Mouse (Mus musculus): Measurements from ENCODE around the gene Cfap61. TPM values are rescaled to one million over a fixed set of nuclear protein-coding genes. Genes with fewer than 3 reads are reported as not detected.

Gene Cfap61
- total RNA-seq, 2 experiments from 2014 or later: 29.9 to 45.2 TPM

DNA sequence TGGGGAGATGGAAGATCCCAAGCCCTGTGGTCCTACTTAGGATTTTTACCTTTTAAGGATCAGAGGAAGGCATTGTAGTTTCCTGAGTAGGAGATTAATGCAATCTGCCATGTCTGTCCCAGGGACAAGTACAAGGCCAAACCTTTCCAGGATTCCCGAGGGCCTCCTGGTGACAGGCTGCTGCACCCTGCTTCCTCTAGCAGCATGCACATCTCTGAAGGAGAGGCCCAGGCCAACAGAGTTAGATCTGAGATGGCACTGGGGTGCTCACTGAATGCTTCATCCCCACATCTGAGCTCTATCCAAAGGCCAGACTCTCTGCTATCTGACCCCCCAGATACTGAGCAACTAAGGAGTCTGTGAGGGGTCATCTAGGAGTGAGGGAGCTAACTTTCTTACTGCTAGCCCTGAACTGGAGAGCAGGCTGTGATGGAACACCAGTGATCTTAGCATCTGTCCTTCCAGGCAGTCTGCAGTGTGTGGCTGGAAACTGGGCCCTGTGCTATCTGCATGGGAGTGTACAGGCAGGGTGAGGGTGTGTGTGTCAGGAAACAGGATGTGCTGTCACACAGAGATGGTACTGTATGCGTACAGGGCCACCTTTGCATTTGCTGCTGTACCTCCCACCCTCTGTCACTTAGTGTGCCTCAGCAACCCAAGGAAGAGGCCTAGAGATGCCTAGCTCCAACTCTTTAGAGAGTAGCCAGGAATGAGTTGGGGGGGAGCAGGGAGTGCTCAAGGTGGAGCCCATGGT is 75.2 kb downstream of the Cfap61 start:
- DNase-seq (ENCODE audit: low spot score in 2 of 2): no peak

- DNase-seq (ENCODE audit: low spot score in 2 of 2): no peak
Measured at GRCm38 (mm10) chr2:146010816-146011215, 76.2 kb downstream of the Cfap61 start.

DNA sequence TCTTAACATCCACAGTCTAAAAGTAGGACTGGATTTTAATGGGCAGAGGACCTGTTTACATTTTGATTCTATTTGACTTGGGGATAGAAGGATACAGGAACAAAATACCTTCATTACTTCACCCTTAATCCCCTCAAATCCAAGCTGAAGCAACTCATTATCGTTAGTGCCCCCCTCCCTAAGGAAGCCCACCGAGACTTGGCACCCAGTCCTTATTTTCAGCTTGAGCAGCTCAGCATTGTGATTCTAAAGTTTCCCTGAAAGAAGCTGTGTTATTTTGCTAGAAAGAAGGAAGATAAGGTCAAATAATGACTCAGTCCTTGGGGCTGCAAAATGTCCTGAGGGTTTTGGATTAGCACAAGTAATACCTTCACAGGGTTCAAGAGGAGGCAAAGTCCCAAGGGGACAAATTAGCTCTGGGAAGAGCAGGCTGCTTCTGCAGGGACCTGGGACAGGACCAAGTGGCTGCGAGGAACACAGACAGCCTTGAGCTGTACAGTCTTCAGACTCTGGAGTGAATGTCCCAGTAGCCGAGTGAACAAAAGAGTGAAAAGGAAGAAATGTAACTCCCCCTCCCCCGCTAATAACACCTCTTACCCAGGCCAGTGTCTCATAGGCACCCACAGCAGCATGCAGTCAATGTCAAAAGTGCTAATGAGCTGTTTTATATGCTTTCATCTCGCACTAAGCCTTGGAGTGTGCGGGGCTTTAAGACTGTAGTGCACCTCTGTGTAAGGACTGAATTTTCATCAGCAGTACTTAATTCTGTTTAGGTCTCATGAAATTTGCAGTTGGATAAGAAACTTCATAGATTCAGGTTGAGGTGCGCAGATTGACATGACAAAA is 81.0 kb downstream of the Cfap61 start:
- DNase-seq (ENCODE audit: low spot score in 2 of 2): no peak

DNA sequence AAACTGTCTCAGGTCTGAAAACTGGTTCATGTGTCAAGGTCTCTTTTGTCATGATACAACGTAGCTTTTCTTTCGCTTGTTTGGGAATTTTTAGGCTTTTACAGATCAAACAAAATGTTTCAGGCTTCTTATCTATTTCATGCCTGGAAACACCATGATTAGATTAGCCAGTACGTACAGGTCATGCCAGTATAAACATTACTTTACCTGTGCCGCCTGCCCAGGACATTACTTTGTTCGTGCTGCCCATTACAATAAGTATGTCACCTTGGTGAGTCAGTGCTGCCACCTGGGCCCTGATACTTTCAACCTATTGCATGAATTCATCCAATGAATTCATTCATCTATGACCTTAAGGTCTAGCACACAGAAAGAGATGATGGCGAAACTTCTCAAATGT is 88.3 kb downstream of the Cfap61 start:
- DNase-seq (ENCODE audit: low spot score in 2 of 2): no peak

DNA sequence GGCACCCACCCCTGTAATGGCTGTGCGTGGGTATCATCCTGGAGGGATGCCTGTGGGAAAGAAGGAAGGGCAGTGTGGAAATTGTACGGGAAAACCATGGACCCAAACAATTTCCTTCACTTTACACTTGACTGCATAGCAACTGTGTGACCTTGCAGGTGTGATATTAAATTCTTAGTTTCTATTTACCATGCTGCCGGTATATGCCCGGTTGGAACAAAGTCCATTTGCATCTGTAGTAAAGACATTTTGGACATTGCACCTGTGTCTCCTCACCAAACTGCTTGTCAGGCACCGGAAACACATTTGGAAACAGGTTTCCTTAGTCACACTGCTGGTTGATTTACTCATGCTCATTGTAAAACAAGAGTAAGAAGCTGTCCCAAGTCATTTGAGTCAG is 109.1 kb downstream of the Cfap61 start:
- no peak for DNase-seq (ENCODE audit: low spot score in 2 of 2)

GRCm38 (mm10) chr2:146044926-146045890 is 110.6 kb downstream of the Cfap61 start:
- DNase-seq (ENCODE audit: low spot score in 2 of 2): no peak

DNA sequence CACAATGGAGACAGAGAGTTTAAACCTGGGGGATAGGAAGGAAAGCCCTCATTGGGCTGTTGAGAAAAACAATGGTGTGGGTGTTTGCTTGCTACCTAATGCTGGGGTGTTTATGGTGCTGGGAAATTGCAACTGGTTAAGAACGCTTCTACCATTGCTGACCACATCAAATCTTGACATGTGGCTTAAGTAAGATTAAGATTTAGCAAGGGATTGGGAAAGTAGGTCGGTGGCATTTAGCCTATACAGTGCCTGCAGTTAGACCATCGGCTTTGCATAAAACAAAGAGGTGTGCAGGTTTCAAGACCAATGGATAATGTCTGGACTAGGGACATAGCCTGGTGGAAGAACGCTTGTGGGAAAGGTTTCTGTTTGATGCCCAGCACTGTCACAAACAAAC is 113.1 kb downstream of the Cfap61 start:
- no peak for DNase-seq (ENCODE audit: low spot score in 2 of 2)

- DNase-seq (ENCODE audit: low spot score in 2 of 2): no peak
Measured at GRCm38 (mm10) chr2:146048221-146048829, 113.7 kb downstream of the Cfap61 start.

- no peak for DNase-seq (ENCODE audit: low spot score in 2 of 2)
Measured at GRCm38 (mm10) chr2:146049339-146049738, 114.8 kb downstream of the Cfap61 start.

DNA sequence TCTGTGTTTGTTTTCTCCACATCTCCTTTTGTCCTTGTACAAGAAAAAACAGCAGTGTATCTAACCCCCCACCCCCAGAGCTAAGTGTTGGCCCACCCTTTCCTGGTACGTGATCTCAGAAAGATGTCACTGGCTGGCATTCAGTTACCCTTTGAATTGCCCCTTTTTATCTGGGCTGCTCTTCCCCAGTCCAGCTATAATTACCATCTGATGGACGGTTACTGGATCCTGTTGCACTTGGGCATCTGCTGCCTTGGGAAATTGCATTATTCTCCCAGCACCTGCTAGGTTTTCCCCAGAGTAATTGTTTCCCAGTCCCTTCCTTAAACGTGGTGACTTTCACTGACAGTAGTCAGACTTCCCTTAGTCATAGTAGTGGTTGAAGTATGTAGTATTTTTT is 115.5 kb downstream of the Cfap61 start:
- DNase-seq (ENCODE audit: low spot score in 2 of 2): no peak

DNA sequence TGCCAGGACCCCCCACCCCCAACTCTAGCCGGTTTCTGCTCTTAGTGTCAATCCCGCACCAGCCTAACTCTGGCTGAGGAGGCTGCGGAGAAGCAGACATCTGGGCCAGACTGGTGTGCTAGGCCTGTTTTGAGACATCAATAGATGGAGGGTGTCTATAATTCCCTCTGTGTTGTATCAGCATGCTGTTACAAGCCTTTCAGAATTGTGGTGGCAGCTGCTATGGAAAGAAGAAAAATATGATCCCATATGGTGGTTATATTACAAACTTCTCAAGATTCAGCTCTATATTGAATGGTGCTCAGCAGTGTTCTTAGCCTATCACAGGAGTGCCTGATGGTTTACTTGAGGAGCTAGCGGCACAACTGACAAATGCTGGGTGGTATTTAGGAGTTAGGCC is 116.8 kb downstream of the Cfap61 start:
- no peak for DNase-seq (ENCODE audit: low spot score in 2 of 2)

- no peak for DNase-seq (ENCODE audit: low spot score in 2 of 2)
Measured at GRCm38 (mm10) chr2:146057123-146057522, 122.5 kb downstream of the Cfap61 start.

GRCm38 (mm10) chr2:146058791-146059190 is 124.2 kb downstream of the Cfap61 start:
- DNase-seq (ENCODE audit: low spot score in 2 of 2): no peak

DNA sequence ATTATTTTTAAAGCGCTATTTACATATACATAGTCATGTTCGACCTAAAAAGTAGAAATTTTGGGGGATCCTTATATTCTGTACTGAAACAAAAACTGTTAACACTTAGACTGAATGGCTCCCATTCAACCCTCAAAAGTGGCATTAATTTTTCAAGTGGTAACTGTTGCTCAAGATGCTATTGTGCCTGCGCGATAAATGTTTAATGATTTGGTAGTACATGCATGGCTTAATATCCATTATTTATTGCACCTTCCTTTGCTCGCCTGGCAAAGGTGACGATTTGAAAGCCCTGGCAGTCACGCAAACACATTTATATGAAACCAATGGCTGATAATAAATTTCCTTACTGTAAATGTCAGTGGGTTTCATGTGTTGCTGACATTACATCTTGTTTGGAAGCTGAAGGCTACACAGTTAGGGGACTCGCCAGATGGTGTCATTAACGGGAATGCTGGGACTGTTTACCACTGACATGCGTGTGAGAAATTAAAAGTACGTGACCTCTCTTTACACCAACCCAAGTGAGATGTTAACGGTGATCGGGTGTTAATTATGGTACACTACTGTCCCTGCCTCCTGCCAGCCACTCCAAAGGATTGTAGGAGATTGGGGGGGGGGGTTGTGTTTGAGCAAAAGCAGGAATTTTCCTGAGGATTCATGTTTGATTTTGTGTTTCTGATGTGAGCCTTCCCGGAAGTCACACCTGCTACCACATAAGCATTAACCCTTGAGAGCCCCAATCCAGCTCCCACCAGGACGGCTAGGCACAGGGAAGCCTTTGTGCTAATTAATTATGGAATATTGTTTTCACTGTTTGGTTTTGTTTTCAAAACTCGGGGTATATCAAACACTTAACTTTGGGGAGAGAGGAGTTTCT is 127.1 kb downstream of the Cfap61 start:
- DNase-seq (ENCODE audit: low spot score in 2 of 2): no peak

- DNase-seq (ENCODE audit: low spot score in 2 of 2): no peak
Measured at GRCm38 (mm10) chr2:146062330-146063092, 127.9 kb downstream of the Cfap61 start.

DNA sequence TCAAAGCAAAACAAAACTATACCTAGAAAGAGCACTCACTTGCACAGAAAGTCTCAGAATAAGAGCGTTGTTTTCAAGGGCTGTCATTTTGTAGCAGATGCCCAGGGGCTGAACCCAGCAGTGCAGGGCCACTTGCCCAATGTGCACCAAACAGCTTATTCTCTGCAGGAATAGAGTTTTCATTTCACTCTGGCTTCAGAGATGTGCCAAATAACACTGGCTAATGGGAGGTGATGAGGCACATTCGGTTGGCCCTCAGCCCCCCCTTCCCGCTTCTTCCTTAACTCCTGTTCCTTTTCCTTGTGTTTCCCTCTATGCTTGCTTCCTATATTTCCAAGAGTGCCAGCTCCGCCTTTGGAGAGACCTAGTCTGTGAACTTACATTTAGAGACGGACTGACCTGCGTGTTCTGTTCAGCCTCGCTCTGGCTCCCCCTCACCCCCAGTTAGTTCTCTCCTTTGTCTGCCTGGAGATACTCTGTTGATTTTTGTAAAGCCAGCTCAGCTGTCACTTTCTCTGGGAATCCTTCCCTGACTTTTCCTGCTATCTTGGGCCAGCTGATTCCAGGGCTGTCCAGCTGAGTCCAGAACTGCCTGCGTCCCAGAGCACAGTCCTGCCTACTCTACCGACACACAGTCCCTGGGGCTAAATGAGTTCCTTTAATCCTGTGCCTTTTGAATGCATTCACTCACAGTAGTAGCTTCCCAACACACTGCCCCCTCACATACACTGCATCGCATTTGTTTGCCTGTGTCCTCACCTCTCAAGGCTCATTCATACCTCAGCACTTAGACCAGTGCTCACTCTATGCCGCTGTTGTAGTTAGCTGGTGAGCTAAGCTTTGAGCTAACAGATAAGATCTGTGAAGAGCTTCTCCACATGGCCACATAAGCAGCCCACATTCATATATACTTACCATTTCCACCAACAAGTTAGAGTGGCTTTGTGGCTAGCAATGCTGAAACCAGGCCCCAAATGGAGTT is 128.8 kb downstream of the Cfap61 start:
- DNase-seq (ENCODE audit: low spot score in 2 of 2): no peak

DNA sequence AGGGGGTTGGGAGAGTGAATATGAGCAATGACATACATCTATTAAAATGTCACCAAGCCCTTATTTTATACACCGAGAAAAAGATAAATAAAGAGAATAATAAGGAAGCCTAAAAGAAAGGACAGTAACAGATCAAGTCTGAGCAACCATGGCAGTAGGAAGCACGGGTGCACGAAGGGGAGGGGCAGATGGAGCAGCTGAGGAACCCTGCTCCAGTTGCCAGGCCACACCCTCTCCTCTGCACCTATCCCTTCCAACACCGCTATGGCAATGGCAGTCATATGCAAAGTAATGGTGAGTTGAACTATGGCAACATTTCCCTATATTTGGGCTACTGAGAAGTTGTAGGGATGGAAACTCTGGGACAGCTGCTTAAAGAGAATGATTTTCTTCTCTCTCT is 132.8 kb downstream of the Cfap61 start:
- DNase-seq (ENCODE audit: low spot score in 2 of 2): no peak

GRCm38 (mm10) chr2:146073300-146073699 is 138.7 kb downstream of the Cfap61 start:
- no peak for DNase-seq (ENCODE audit: low spot score in 2 of 2)

Measured in adrenal gland, postnatal 4 days (tissue).